Mouse (Mus musculus) limb, embryonic 10.5 days (tissue): ENCODE results near the gene Ehf. TPM values are rescaled to one million over a fixed set of nuclear protein-coding genes. Genes with fewer than 3 reads are reported as not detected.

ENCODE experiments used
- DNase-seq: peaks from one replicate; pipeline ENCODE4 v3.0.0-alpha.2; 2017; ENCODE audit warnings: low spot score
- H3K27ac ChIP-seq: fragments of 300-500 bp; sonication (generic); 2 replicates; pipeline ENCODE4 v1.5.1; 2016; ENCODE audit warnings: mild to moderate bottlenecking
- H3K27me3 ChIP-seq: fragments of 300-500 bp; sonication (generic); 2 replicates; pipeline ENCODE4 v1.6.1; 2016; ENCODE audit warnings: low read depth, mild to moderate bottlenecking; ENCODE audit not compliant: poor library complexity, severe bottlenecking
- H3K36me3 ChIP-seq: fragments of 300-500 bp; sonication (generic); 2 replicates; pipeline ENCODE4 v1.6.1; 2016; ENCODE audit warnings: mild to moderate bottlenecking, moderate library complexity
- H3K4me1 ChIP-seq: fragments of 300-500 bp; sonication (generic); 2 replicates; pipeline ENCODE4 v1.6.1; 2016
- H3K4me3 ChIP-seq: fragments of 300-500 bp; sonication (generic); 2 replicates; pipeline ENCODE4 v1.5.1; 2016; ENCODE audit warnings: mild to moderate bottlenecking, moderate library complexity
- H3K9me3 ChIP-seq: fragments of 300-500 bp; sonication (generic); replicated peaks from 2 replicates; pipeline ENCODE4 v1.6.1; 2016; ENCODE audit warnings: mild to moderate bottlenecking
- WGBS: fragments of 180-500 bp; shearing (Covaris S2); methylation state at CpG from one replicate; pipeline ENCODE4 v1.1.7; 2016; 5-methylcytosine and 5-hydroxymethylcytosine counted together
- polyA plus RNA-seq: library from polyadenylated mRNA; unstranded; fragments of >200 nt; fragmentation: Nextera tagmentation; extraction: Ambion mirVana; gene quantifications from 2 replicates; pipeline ENCODE4 v1.2.1, GENCODE M21; 2016

The Ehf gene
- polyA plus RNA-seq = 0.06 TPM in 1 of 2 replicates, not detected in the other

GRCm38 (mm10) chr2:103303132-103303531 lies at the start of gene Ehf:
TSS of gene Ehf (minus strand) at chr2:103303278.
- Histone ChIP-seq H3K36me3 (no peaks in the 10 kb centered on the region), H3K9me3 (no peaks in the 10 kb centered on the region), H3K4me3 (no peak within 1 kb of the TSS), H3K4me1 (no peaks in the 10 kb centered on the region), H3K27ac (no peak within 1 kb of the TSS), H3K27me3 (no peaks in the 10 kb centered on the region)
- no peak for DNase-seq
- 63% methylated on average over 9 of the region's 9 CpGs for WGBS

- Histone ChIP-seq H3K4me3 (no peak overlapping the region), H3K9me3 (no peaks in the 10 kb centered on the region), H3K27me3 (no peaks in the 10 kb centered on the region), H3K4me1 (no peaks in the 10 kb centered on the region), H3K27ac (no peak overlapping the region), H3K36me3 (no peaks in the 10 kb centered on the region)
- WGBS = 21% methylated on average over 5 of the region's 5 CpGs
- DNase-seq = peak; percentile 41
These were observed 44.4 kb upstream of the Ehf start for GRCm38 (mm10) chr2:103347417-103347891.

GRCm38 (mm10) chr2:103346751-103347289 lies 43.7 kb upstream of the Ehf start:
- Histone ChIP-seq H3K27me3 (no peaks in the 10 kb centered on the region), H3K9me3 (no peaks in the 10 kb centered on the region), H3K4me1 (no peaks in the 10 kb centered on the region), H3K4me3 (no peak overlapping the region), H3K27ac (no peak overlapping the region), H3K36me3 (no peaks in the 10 kb centered on the region)
- no peak for DNase-seq
- 71% methylated on average over 3 of the region's 3 CpGs for WGBS

- Histone ChIP-seq H3K27ac (no peak overlapping the region), H3K27me3 (no peaks in the 10 kb centered on the region), H3K4me1 (no peaks in the 10 kb centered on the region), H3K9me3 (no peaks in the 10 kb centered on the region), H3K36me3 (no peaks in the 10 kb centered on the region), H3K4me3 (no peak overlapping the region)
- WGBS = 89% methylated on average over 7 of the region's 7 CpGs
- no peak for DNase-seq
These were observed 40.5 kb upstream of the Ehf start for GRCm38 (mm10) chr2:103343611-103344010.

GRCm38 (mm10) chr2:103342123-103342522 lies 39.0 kb upstream of the Ehf start:
- Histone ChIP-seq H3K36me3 (no peaks in the 10 kb centered on the region), H3K27me3 (no peaks in the 10 kb centered on the region), H3K27ac (no peak overlapping the region), H3K4me1 (no peaks in the 10 kb centered on the region), H3K9me3 (no peaks in the 10 kb centered on the region), H3K4me3 (no peak overlapping the region)
- whole genome bisulfite sequencing = 98% methylated on average over 1 of the region's 1 CpGs
- DNase-seq = no peak

- Histone ChIP-seq H3K27me3 (no peaks in the 10 kb centered on the region), H3K4me3 (no peak overlapping the region), H3K27ac (no peak overlapping the region), H3K36me3 (no peaks in the 10 kb centered on the region), H3K4me1 (no peaks in the 10 kb centered on the region), H3K9me3 (no peaks in the 10 kb centered on the region)
- 95% methylated on average over 1 of the region's 1 CpGs for WGBS
- DNase-seq = no peak
These were observed 38.4 kb upstream of the Ehf start for GRCm38 (mm10) chr2:103341375-103341971.

- no peak for DNase-seq
- 83% methylated on average over 6 of the region's 6 CpGs for WGBS
These were observed 35.6 kb upstream of the Ehf start for GRCm38 (mm10) chr2:103338706-103339105.

GRCm38 (mm10) chr2:103337370-103337769 lies 34.3 kb upstream of the Ehf start:
- no peaks in the 10 kb centered on the region for H3K4me1 ChIP-seq
- WGBS = 87% methylated on average over 3 of the region's 3 CpGs
- H3K4me3 ChIP-seq = no peak overlapping the region
- no peaks in the 10 kb centered on the region for H3K9me3 ChIP-seq
- no peak overlapping the region for H3K27ac ChIP-seq
- no peak for DNase-seq
- H3K27me3 ChIP-seq = no peaks in the 10 kb centered on the region
- no peaks in the 10 kb centered on the region for H3K36me3 ChIP-seq

More at GRCm38 (mm10) chr2:103338706-103339105, 35.6 kb upstream of the Ehf start:
- Histone ChIP-seq H3K4me1 (no peaks in the 10 kb centered on the region), H3K9me3 (no peaks in the 10 kb centered on the region), H3K36me3 (no peaks in the 10 kb centered on the region), H3K27me3 (no peaks in the 10 kb centered on the region), H3K4me3 (no peak overlapping the region), H3K27ac (no peak overlapping the region)

- Histone ChIP-seq H3K27me3 (no peaks in the 10 kb centered on the region), H3K4me3 (no peak overlapping the region), H3K27ac (no peak overlapping the region), H3K4me1 (no peaks in the 10 kb centered on the region), H3K9me3 (no peaks in the 10 kb centered on the region), H3K36me3 (no peaks in the 10 kb centered on the region)
- no peak for DNase-seq
- WGBS = 91% methylated on average over 11 of the region's 11 CpGs
These were observed 33.5 kb upstream of the Ehf start for GRCm38 (mm10) chr2:103336621-103337020.

- H3K4me3 ChIP-seq = no peak overlapping the region
- no peaks in the 10 kb centered on the region for H3K27me3 ChIP-seq
- 90% methylated on average over 3 of the region's 3 CpGs for WGBS
- H3K27ac ChIP-seq = no peak overlapping the region
- no peak for DNase-seq
- H3K9me3 ChIP-seq = no peaks in the 10 kb centered on the region
- H3K36me3 ChIP-seq = no peaks in the 10 kb centered on the region
- H3K4me1 ChIP-seq = no peaks in the 10 kb centered on the region
These were observed 32.9 kb upstream of the Ehf start for GRCm38 (mm10) chr2:103336000-103336399.

GRCm38 (mm10) chr2:103331666-103332191 lies 28.7 kb upstream of the Ehf start:
- DNase-seq = no peak
- Histone ChIP-seq H3K4me3 (no peak overlapping the region), H3K9me3 (no peaks in the 10 kb centered on the region), H3K27me3 (no peaks in the 10 kb centered on the region), H3K36me3 (no peaks in the 10 kb centered on the region), H3K4me1 (no peaks in the 10 kb centered on the region), H3K27ac (no peak overlapping the region)
- WGBS = 92% methylated on average over 3 of the region's 3 CpGs

GRCm38 (mm10) chr2:103328731-103329130 lies 25.7 kb upstream of the Ehf start:
- Histone ChIP-seq H3K9me3 (no peaks in the 10 kb centered on the region), H3K27me3 (no peaks in the 10 kb centered on the region), H3K27ac (no peak overlapping the region), H3K36me3 (no peaks in the 10 kb centered on the region), H3K4me1 (no peaks in the 10 kb centered on the region), H3K4me3 (no peak overlapping the region)
- 88% methylated on average over 4 of the region's 4 CpGs for WGBS
- DNase-seq = no peak

GRCm38 (mm10) chr2:103325301-103326048 lies 22.4 kb upstream of the Ehf start:
- Histone ChIP-seq H3K36me3 (no peaks in the 10 kb centered on the region), H3K4me1 (no peaks in the 10 kb centered on the region), H3K27me3 (no peaks in the 10 kb centered on the region), H3K27ac (no peak overlapping the region), H3K4me3 (no peak overlapping the region), H3K9me3 (no peaks in the 10 kb centered on the region)
- DNase-seq = no peak
- 87% methylated on average over 7 of the region's 7 CpGs for WGBS
